Mouse (Mus musculus) B cell, adult (primary cell): ENCODE data around the gene Rev3l. TPM values are rescaled to one million over a fixed set of nuclear protein-coding genes. Genes with fewer than 3 reads are reported as not detected.

Experiments used
- total RNA-seq: library from RNA; stranded (reverse); gene quantifications from 4 replicates; pipeline ENCODE4 v1.2.4, GENCODE M21; 2023; ENCODE audit not compliant: inconsistent age

The Rev3l gene
- 35.7 to 47.3 TPM (median 44.2 TPM) in 4 replicates for total RNA-seq

GRCm38 (mm10) chr10:39731736-39732265, at the start of gene Rev3l:
TSS of gene Rev3l (plus strand) at chr10:39732118.

DNA sequence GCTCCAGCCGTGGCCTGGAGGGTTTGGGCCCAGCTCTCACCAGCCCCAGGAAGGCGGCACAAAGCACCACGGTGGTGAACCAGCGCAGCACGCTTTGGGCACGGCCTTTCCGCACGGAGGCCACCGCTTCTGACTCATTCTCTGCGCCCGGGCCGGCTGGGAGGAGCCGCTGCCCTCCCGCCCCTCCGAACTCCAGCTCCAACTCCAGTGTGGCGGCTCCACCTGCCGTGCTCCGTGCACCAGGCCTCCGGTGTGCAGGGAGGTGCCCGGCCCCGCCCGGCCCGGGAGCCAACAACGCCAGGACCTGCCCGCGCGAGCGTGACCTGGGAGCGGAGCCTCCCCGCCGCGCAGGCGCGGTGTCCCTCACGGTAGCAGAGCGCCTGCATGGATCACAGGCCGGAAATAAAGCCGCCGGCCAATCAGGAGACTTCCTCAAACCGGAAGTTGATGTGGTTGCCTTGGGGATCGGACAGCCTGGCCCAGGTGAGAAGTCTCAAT, 167.0 kb downstream of the Rev3l start, which contains the start of gene Mfsd4b4:
Gene Mfsd4b4 (minus strand): TSS at position 365 of the 498 bp plus-strand sequence.

Other genes with a start within 250 kb of the Rev3l start
- gene Traf3ip2, start 119.2 kb upstream of the Rev3l start, total RNA-seq: 87.1 to 113 TPM (median 108 TPM) in 4 replicates
- gene Mfsd4b4, start 167.1 kb downstream of the Rev3l start, total RNA-seq: 3.4 to 4.4 TPM (median 3.8 TPM) in 4 replicates
- not detected in 4 replicates for gene Mfsd4b2, start 194.8 kb downstream of the Rev3l start, total RNA-seq
- not detected in 4 replicates for gene Mfsd4b3, start 228.0 kb downstream of the Rev3l start, total RNA-seq